Mouse (Mus musculus) E14TG2a.4 (cell line): ENCODE results near the gene Tns3.

Experiments used
- CTCF ChIP-seq: conservative IDR thresholded peaks from 2 replicates; pipeline ENCODE4 v1.5.1; 2014; ENCODE audit warnings: low read length
- NANOG ChIP-seq: IDR thresholded peaks from 2 replicates; pipeline ENCODE4 v1.6.1; 2014; ENCODE audit warnings: borderline replicate concordance, low read length, mixed read lengths

- TF ChIP-seq CTCF, result no peak
- no peak for TF ChIP-seq NANOG
These were observed 20.1 kb downstream of the Tns3 start for GRCm38 (mm10) chr11:8644272-8644671.
